Comparison of ENCODE assay signal across 23 mouse cellular contexts in genomic region chr6:15767460-15767859, GRCm38 (mm10). TPM values are rescaled to one million over a fixed set of nuclear protein-coding genes. Genes with fewer than 3 reads are reported as not detected.
DNase-seq lines count a peak whose midpoint lies in the region; ATAC-seq and TF ChIP-seq lines count a peak whose summit lies in the region.
"Had no signal": no experiment of that assay in that cellular context is flagged by ENCODE, and none has a peak within 500 bp of the region (broad histone marks: within the 10 kb centered on the region; RNA-seq: fewer than 3 reads in every experiment).

No protein-coding gene starts in this region.

- no peak overlapping the region for H3K9ac ChIP-seq in midbrain, embryonic 14.5 days (replicated peaks; ENCODE audit: low read length)
- H3K9ac ChIP-seq in midbrain, postnatal 0 days (replicated peaks; ENCODE audit: low read length, poor library complexity, severe bottlenecking), result no peak overlapping the region
- no peak overlapping the region for H3K9ac ChIP-seq in forebrain, embryonic 15.5 days (replicated peaks)
- H3K9ac ChIP-seq: heart, embryonic 15.5 days; hindbrain, embryonic 14.5 days; kidney, embryonic 15.5 days; limb, embryonic 12.5 days; liver, embryonic 15.5 days; lung, embryonic 15.5 days had no signal

- 40% methylated on average over 6 of the region's 6 CpGs for WGBS in midbrain, embryonic 14.5 days
- WGBS in midbrain, postnatal 0 days, result 55% methylated on average over 6 of the region's 6 CpGs
- WGBS in forebrain, embryonic 15.5 days, result 39% methylated on average over 6 of the region's 6 CpGs
- 93% methylated on average over 6 of the region's 6 CpGs for WGBS in embryonic facial prominence, embryonic 10.5 days

- no peak overlapping the region for H3K4me3 ChIP-seq in midbrain, embryonic 14.5 days (replicated peaks; ENCODE audit: low read depth, low read length)
- H3K4me3 ChIP-seq in midbrain, postnatal 0 days (ENCODE audit: low read depth, low read length), result no peak overlapping the region
- no peak overlapping the region for H3K4me3 ChIP-seq in forebrain, embryonic 15.5 days
- no peak overlapping the region for H3K4me3 ChIP-seq in embryonic facial prominence, embryonic 10.5 days
- H3K4me3 ChIP-seq: heart, embryonic 10.5 days; heart, embryonic 15.5 days; kidney, embryonic 15.5 days; left cerebral cortex, adult 2 months; limb, embryonic 12.5 days; liver, embryonic 15.5 days; lung, embryonic 15.5 days had no signal

- intact Hi-C loops in gastrocnemius, postnatal 14 days (cut with DNase I; ENCODE audit: low total_unique reads), result no loop called here

- H3K4me1 ChIP-seq in midbrain, embryonic 14.5 days (ENCODE audit: control insufficient read depth, insufficient read depth, low read length), result no peaks in the 10 kb centered on the region
- no peaks in the 10 kb centered on the region for H3K4me1 ChIP-seq in midbrain, postnatal 0 days (ENCODE audit: insufficient read depth, low read length)
- no peaks in the 10 kb centered on the region for H3K4me1 ChIP-seq in forebrain, embryonic 15.5 days
- H3K4me1 ChIP-seq in embryonic facial prominence, embryonic 10.5 days, result peaks cover 5% of the 10 kb centered on the region; the same call in 1 of the 2 replicates
- H3K4me1 ChIP-seq: kidney, embryonic 15.5 days; limb, embryonic 12.5 days; liver, embryonic 15.5 days; lung, embryonic 15.5 days had no signal

- H3K27ac ChIP-seq in midbrain, embryonic 14.5 days (replicated peaks; ENCODE audit: low read depth, low read length), result no peak overlapping the region
- no peak overlapping the region for H3K27ac ChIP-seq in midbrain, postnatal 0 days (ENCODE audit: low read depth, low read length)
- no peak overlapping the region for H3K27ac ChIP-seq in forebrain, embryonic 15.5 days (replicated peaks)
- no peak overlapping the region for H3K27ac ChIP-seq in embryonic facial prominence, embryonic 10.5 days (replicated peaks)
- H3K27ac ChIP-seq: heart, embryonic 10.5 days; heart, embryonic 15.5 days; hindbrain, embryonic 14.5 days; kidney, embryonic 15.5 days; left cerebral cortex, adult 2 months; limb, embryonic 12.5 days; liver, embryonic 15.5 days; lung, embryonic 15.5 days had no signal

- no peaks in the 10 kb centered on the region for H3K9me3 ChIP-seq in midbrain, embryonic 14.5 days (ENCODE audit: control insufficient read depth, low read length)
- no peaks in the 10 kb centered on the region for H3K9me3 ChIP-seq in midbrain, postnatal 0 days (ENCODE audit: low read length)
- no peaks in the 10 kb centered on the region for H3K9me3 ChIP-seq in forebrain, embryonic 15.5 days
- H3K9me3 ChIP-seq in embryonic facial prominence, embryonic 10.5 days, result no peaks in the 10 kb centered on the region
- H3K9me3 ChIP-seq: heart, embryonic 10.5 days; heart, embryonic 15.5 days; kidney, embryonic 15.5 days; limb, embryonic 12.5 days; liver, embryonic 15.5 days; lung, embryonic 15.5 days had no signal

- H3K36me3 ChIP-seq in midbrain, embryonic 14.5 days (ENCODE audit: control insufficient read depth, insufficient read depth, low read length), result no peaks in the 10 kb centered on the region
- H3K36me3 ChIP-seq in midbrain, postnatal 0 days (ENCODE audit: insufficient read depth, low read length), result no peaks in the 10 kb centered on the region
- no peaks in the 10 kb centered on the region for H3K36me3 ChIP-seq in forebrain, embryonic 15.5 days
- H3K36me3 ChIP-seq in embryonic facial prominence, embryonic 10.5 days (replicated peaks), result peaks cover 10% of the 10 kb centered on the region
- H3K36me3 ChIP-seq: heart, embryonic 15.5 days; liver, embryonic 15.5 days had no signal

- no peak for DNase-seq in frontal cortex, postnatal 25 days (ENCODE audit: low spot score in 2 of 2)
- peak; percentile 51 for DNase-seq in midbrain, embryonic 14.5 days
- no peak for DNase-seq in midbrain, postnatal 0 days (ENCODE audit: low spot score)
- no peak for DNase-seq in embryonic facial prominence, embryonic 10.5 days (ENCODE audit: low spot score)
- DNase-seq in gastrocnemius, postnatal 14 days, result no peak
- DNase-seq: adrenal gland, postnatal 25 days; cerebellum, adult 2 months; cerebellum, postnatal 14 days; gastrocnemius, postnatal 10 days; kidney, adult 11 months; kidney, postnatal 25 days; thymus, adult 2 months; thymus, postnatal 36 days had no signal

- peak; percentile 41; the same call in 1 of the 2 replicates for ATAC-seq in frontal cortex, adult (ENCODE audit: low TSS enrichment)
- peak; percentile 50; the same call in 1 of the 2 replicates for ATAC-seq in midbrain, embryonic 14.5 days (ENCODE audit: low FRiP score, low TSS enrichment)
- no peak for ATAC-seq in midbrain, postnatal 0 days (ENCODE audit: low FRiP score)
- peak; percentile 61; the same call in 1 of the 2 replicates for ATAC-seq in forebrain, embryonic 15.5 days (replicated peaks)

- no peak overlapping the region for H3K4me2 ChIP-seq in midbrain, embryonic 14.5 days (ENCODE audit: low read length)
- no peak overlapping the region for H3K4me2 ChIP-seq in midbrain, postnatal 0 days (ENCODE audit: low read depth, low read length, poor library complexity, severe bottlenecking)
- H3K4me2 ChIP-seq in forebrain, embryonic 15.5 days (replicated peaks), result no peak overlapping the region
- H3K4me2 ChIP-seq: heart, embryonic 15.5 days; hindbrain, embryonic 14.5 days; kidney, embryonic 15.5 days; limb, embryonic 12.5 days; liver, embryonic 15.5 days; lung, embryonic 15.5 days had no signal

- no peaks in the 10 kb centered on the region for H3K27me3 ChIP-seq in midbrain, embryonic 14.5 days (ENCODE audit: control insufficient read depth, insufficient read depth, low read length)
- H3K27me3 ChIP-seq in midbrain, postnatal 0 days (ENCODE audit: insufficient read depth, low read length), result no peaks in the 10 kb centered on the region
- H3K27me3 ChIP-seq in forebrain, embryonic 15.5 days, result no peaks in the 10 kb centered on the region
- no peaks in the 10 kb centered on the region for H3K27me3 ChIP-seq in embryonic facial prominence, embryonic 10.5 days (replicated peaks; ENCODE audit: low read depth, poor library complexity, severe bottlenecking)
- H3K27me3 ChIP-seq: heart, embryonic 15.5 days; kidney, embryonic 15.5 days; limb, embryonic 12.5 days; liver, embryonic 15.5 days; lung, embryonic 15.5 days had no signal

- no peak for TF ChIP-seq CTCF in midbrain, postnatal 0 days (IDR thresholded peaks at IDR 0.05)

RNA-seq across cellular contexts. Expression of gene Mdfic, which starts 47.0 kb away (rescaled TPM):
- polyA plus RNA-seq in midbrain, embryonic 14.5 days (2014; fragmentation: Nextera tagmentation; extraction: Ambion mirVana), result 0.86 and 1.1 TPM in 2 replicates
- 3.2 and 4.2 TPM in 2 replicates for total RNA-seq in midbrain, postnatal 0 days (2014; rRNA removed)
- polyA plus RNA-seq in midbrain, postnatal 0 days (2015; fragmentation: Nextera tagmentation; extraction: Ambion mirVana), result 0.52 and 0.69 TPM in 2 replicates
- 1.2 and 2.0 TPM in 2 replicates for polyA plus RNA-seq in forebrain, embryonic 15.5 days (2015; fragmentation: Nextera tagmentation; extraction: Ambion mirVana)
- polyA plus RNA-seq in embryonic facial prominence, embryonic 10.5 days (2016; fragmentation: Nextera tagmentation; extraction: Ambion mirVana), result 5.0 and 6.6 TPM in 2 replicates
- 10 to 100 TPM; 11.3 to 13.6 TPM for total RNA-seq in gastrocnemius, postnatal 14 days (2021)
